Mouse (Mus musculus) heart, embryonic 14.5 days (tissue): Measurements from ENCODE around the gene Ltc4s. TPM values are rescaled to one million over a fixed set of nuclear protein-coding genes. Genes with fewer than 3 reads are reported as not detected.

Source experiments
- ATAC-seq: fragments of 200-750 bp; cut with Nextera tagmentation; 2 replicates; pipeline ENCODE4 v1.8.0; 2017; ENCODE audit warnings: low read depth, moderate TSS enrichment; ENCODE audit not compliant: insufficient number of reproducible peaks, insufficient read depth, low FRiP score
- H3K27ac ChIP-seq, 2 experiments: fragments of 200-500 bp in 1 of 2; fragments of 300-500 bp in 1 of 2; sonication (generic) in 1 of 2; replicated peaks in 1 of 2; 2 replicates each; pipeline ENCODE4 v1.5.1; 2012 to 2014; ENCODE audit warnings: low read depth in 2 of 2, low read length in 2 of 2, control low read depth in 1 of 2, mild to moderate bottlenecking in 1 of 2, mixed read lengths in 1 of 2; ENCODE audit not compliant: control insufficient read depth in 1 of 2, insufficient read depth in 1 of 2
- H3K27me3 ChIP-seq: fragments of 300-500 bp; sonication (generic); 2 replicates; pipeline ENCODE4 v1.6.1; 2014; ENCODE audit warnings: mild to moderate bottlenecking, low read length, control low read depth; ENCODE audit not compliant: control insufficient read depth, insufficient read depth
- H3K36me3 ChIP-seq: fragments of 300-500 bp; sonication (generic); 2 replicates; pipeline ENCODE4 v1.6.1; 2014; ENCODE audit warnings: mild to moderate bottlenecking, control low read depth, low read length, mixed read lengths; ENCODE audit not compliant: control insufficient read depth, insufficient read depth
- H3K4me1 ChIP-seq, 2 experiments: fragments of 200-500 bp in 1 of 2; fragments of 300-500 bp in 1 of 2; sonication (generic) in 1 of 2; 2 replicates each; pipeline ENCODE4 v1.6.1; 2012 to 2014; ENCODE audit warnings: low read length in 2 of 2, control low read depth in 1 of 2, mixed read lengths in 1 of 2; ENCODE audit not compliant: control insufficient read depth in 2 of 2, insufficient read depth in 2 of 2
- H3K4me2 ChIP-seq: fragments of 300-500 bp; sonication (generic); 2 replicates; pipeline ENCODE4 v1.6.1; 2014; ENCODE audit warnings: mild to moderate bottlenecking, low read length
- H3K4me3 ChIP-seq, 2 experiments: fragments of 200-500 bp in 1 of 2; fragments of 300-500 bp in 1 of 2; sonication (generic) in 1 of 2; 2 replicates each; pipeline ENCODE4 v1.5.1; 2012 to 2014; ENCODE audit warnings: low read length in 2 of 2, mild to moderate bottlenecking in 2 of 2, control low read depth in 1 of 2, low read depth in 1 of 2, moderate library complexity in 1 of 2; ENCODE audit not compliant: control insufficient read depth in 1 of 2, insufficient read depth in 1 of 2
- H3K9ac ChIP-seq: fragments of 300-500 bp; sonication (generic); 2 replicates; pipeline ENCODE4 v1.6.1; 2014; ENCODE audit warnings: mild to moderate bottlenecking, low read length
- H3K9me3 ChIP-seq: fragments of 300-500 bp; sonication (generic); 2 replicates; pipeline ENCODE4 v1.6.1; 2016; ENCODE audit warnings: low read length, control low read depth; ENCODE audit not compliant: control insufficient read depth
- WGBS: fragments of 180-500 bp; shearing (Covaris S2); extraction: QIAGEN DNeasy Blood & Tissue Kit; methylation state at CpG from one replicate; pipeline ENCODE4 v1.1.7; 2014; 5-methylcytosine and 5-hydroxymethylcytosine counted together
- polyA plus RNA-seq: library from polyadenylated mRNA; unstranded; fragments of >200 nt; fragmentation: Nextera tagmentation; extraction: Ambion mirVana; gene quantifications from 2 replicates; pipeline ENCODE4 v1.2.1, GENCODE M21; 2014

Ltc4s gene
- polyA plus RNA-seq, 1 experiment from 2014 or later = 1.9 TPM

- 16% methylated on average over 5 of the region's 5 CpGs for WGBS
- Histone ChIP-seq H3K4me2 (peak overlapping the region; percentile 53), H3K36me3 (peaks cover 11% of the 10 kb centered on the region), H3K9ac (peak overlapping the region; percentile 25; the same call in 1 of the 2 replicates), H3K27ac (peak overlapping the region; percentile 80 to 83), H3K4me3 (no peak overlapping the region), H3K27me3 (no peaks in the 10 kb centered on the region), H3K9me3 (no peaks in the 10 kb centered on the region), H3K4me1 (peaks cover 20 to 52% of the 10 kb centered on the region in 2 experiments)
- peak; percentile 52; the same call in 1 of the 2 replicates for ATAC-seq
These were observed 37.2 kb upstream of the Ltc4s start for GRCm38 (mm10) chr11:50275568-50276151.

- no peaks in the 10 kb centered on the region for H3K9me3 ChIP-seq
- 35% methylated on average over 2 of the region's 2 CpGs for WGBS
- 0 out of 2 replicates have a peak overlapping the region, but pooled peaks have one; percentile 22 for H3K9ac ChIP-seq
- H3K4me2 ChIP-seq = peak overlapping the region; percentile 53
- H3K27me3 ChIP-seq = no peaks in the 10 kb centered on the region
- H3K36me3 ChIP-seq = peaks cover 9% of the 10 kb centered on the region; the same call in 1 of the 2 replicates
- no peak overlapping the region for H3K4me3 ChIP-seq
- H3K27ac ChIP-seq = peak overlapping the region; percentile 80 to 83
- peaks cover 20 to 55% of the 10 kb centered on the region in 2 experiments for H3K4me1 ChIP-seq
- no peak for ATAC-seq
These were observed 36.7 kb upstream of the Ltc4s start for GRCm38 (mm10) chr11:50275077-50275476.

- no peaks in the 10 kb centered on the region for H3K9me3 ChIP-seq
- no peaks in the 10 kb centered on the region for H3K27me3 ChIP-seq
- no peak overlapping the region for H3K27ac ChIP-seq
- no peak for ATAC-seq
- no peak overlapping the region for H3K4me2 ChIP-seq
- WGBS = 81% methylated on average over 2 of the region's 2 CpGs
- no peak overlapping the region for H3K9ac ChIP-seq
- H3K36me3 ChIP-seq = peaks cover 9% of the 10 kb centered on the region; the same call in 1 of the 2 replicates
- H3K4me1 ChIP-seq = peaks cover 20 to 51% of the 10 kb centered on the region in 2 experiments
- H3K4me3 ChIP-seq = no peak overlapping the region
These were observed 34.4 kb upstream of the Ltc4s start for GRCm38 (mm10) chr11:50272819-50273218.

- no peak overlapping the region for H3K27ac ChIP-seq
- 90% methylated on average over 1 of the region's 1 CpGs for WGBS
- H3K4me1 ChIP-seq = peaks cover 11 to 35% of the 10 kb centered on the region in 2 experiments
- no peaks in the 10 kb centered on the region for H3K9me3 ChIP-seq
- no peak overlapping the region for H3K4me3 ChIP-seq
- no peaks in the 10 kb centered on the region for H3K27me3 ChIP-seq
- no peak for ATAC-seq
- no peak overlapping the region for H3K4me2 ChIP-seq
- H3K9ac ChIP-seq = no peak overlapping the region
- H3K36me3 ChIP-seq = peaks cover 23% of the 10 kb centered on the region
These were observed 31.5 kb upstream of the Ltc4s start for GRCm38 (mm10) chr11:50269885-50270284.

GRCm38 (mm10) chr11:50269163-50269562 is 30.7 kb upstream of the Ltc4s start:
- H3K4me1 ChIP-seq = peaks cover 10 to 28% of the 10 kb centered on the region in 2 experiments
- no peak overlapping the region for H3K4me2 ChIP-seq
- no peaks in the 10 kb centered on the region for H3K9me3 ChIP-seq
- peaks cover 30% of the 10 kb centered on the region for H3K36me3 ChIP-seq
- no peaks in the 10 kb centered on the region for H3K27me3 ChIP-seq
- no peak overlapping the region for H3K9ac ChIP-seq
- ATAC-seq = no peak
- WGBS = 89% methylated on average over 2 of the region's 2 CpGs
- H3K27ac ChIP-seq = no peak overlapping the region
- no peak overlapping the region for H3K4me3 ChIP-seq

- 86% methylated on average over 3 of the region's 3 CpGs for WGBS
- Histone ChIP-seq H3K36me3 (peaks cover 50% of the 10 kb centered on the region), H3K4me1 (peaks cover 8 to 16% of the 10 kb centered on the region in 2 experiments), H3K9ac (no peak overlapping the region), H3K4me3 (no peak overlapping the region), H3K9me3 (no peaks in the 10 kb centered on the region), H3K27me3 (no peaks in the 10 kb centered on the region), H3K4me2 (no peak overlapping the region), H3K27ac (no peak overlapping the region)
- ATAC-seq = no peak
These were observed 28.6 kb upstream of the Ltc4s start for GRCm38 (mm10) chr11:50266997-50267396.

GRCm38 (mm10) chr11:50265931-50266330 is 27.5 kb upstream of the Ltc4s start:
- Histone ChIP-seq H3K4me3 (no peak overlapping the region), H3K4me2 (no peak overlapping the region), H3K9ac (no peak overlapping the region), H3K4me1 (peaks cover 0 to 6% of the 10 kb centered on the region in 2 experiments; a peak in 2 of 4 replicates), H3K27ac (no peak overlapping the region), H3K9me3 (no peaks in the 10 kb centered on the region), H3K36me3 (peaks cover 61% of the 10 kb centered on the region), H3K27me3 (no peaks in the 10 kb centered on the region)
- WGBS = 89% methylated on average over 8 of the region's 8 CpGs
- no peak for ATAC-seq

- Histone ChIP-seq H3K27me3 (no peaks in the 10 kb centered on the region), H3K9me3 (no peaks in the 10 kb centered on the region), H3K36me3 (peaks cover 88% of the 10 kb centered on the region), H3K4me3 (no peak overlapping the region), H3K4me2 (no peak overlapping the region), H3K4me1 (no peaks in the 10 kb centered on the region; a peak in 1 of 4 replicates), H3K27ac (no peak overlapping the region), H3K9ac (no peak overlapping the region)
- WGBS = 83% methylated on average over 3 of the region's 3 CpGs
- no peak for ATAC-seq
These were observed 24.8 kb upstream of the Ltc4s start for GRCm38 (mm10) chr11:50263198-50263597.
